Mouse (Mus musculus): ENCODE results near the gene Coasy.

The Coasy gene

DNA sequence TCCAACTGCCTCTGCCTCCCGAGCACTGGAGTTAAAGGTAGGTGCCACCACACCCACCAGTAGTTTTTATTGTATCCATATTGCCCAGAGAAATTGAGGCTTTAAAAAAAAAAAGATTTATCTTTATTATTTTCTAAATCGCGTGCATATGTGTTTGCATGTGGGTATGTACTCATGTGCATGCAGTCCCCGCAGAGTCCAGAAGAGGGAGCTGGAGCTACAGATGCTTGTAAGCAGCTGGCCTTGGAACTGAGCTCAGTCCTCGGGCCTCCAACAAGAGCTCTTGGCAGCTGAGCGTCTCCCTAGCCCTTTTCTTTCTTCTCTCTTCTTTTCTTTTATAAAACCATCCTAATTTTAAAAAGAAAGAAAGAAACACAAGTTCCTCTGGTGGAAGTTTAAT lies 49.3 kb downstream of the Coasy start:
- DNase-seq (ENCODE audit: low read depth, low spot score), result peak; percentile 41

DNA sequence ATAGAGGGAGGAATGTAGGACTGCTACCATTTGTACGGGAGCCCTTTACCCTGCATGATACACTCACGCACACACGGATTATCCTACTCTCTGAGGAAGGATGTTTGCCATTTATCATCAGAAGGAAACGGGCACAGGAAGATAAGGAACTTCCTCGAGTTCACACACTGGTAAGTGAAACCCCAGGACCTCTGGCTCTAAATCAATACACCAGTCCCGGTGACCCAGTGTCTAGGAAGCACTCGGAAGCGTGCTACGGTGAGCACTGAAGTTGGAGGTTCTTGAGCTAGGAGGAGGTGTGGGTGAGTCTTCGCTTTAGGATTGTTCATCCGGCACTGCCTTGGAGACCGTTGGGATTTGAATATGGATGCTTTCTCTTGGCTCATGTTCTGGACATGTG lies 50.7 kb downstream of the Coasy start:
- DNase-seq (ENCODE audit: low read depth, low spot score), result no peak

DNA sequence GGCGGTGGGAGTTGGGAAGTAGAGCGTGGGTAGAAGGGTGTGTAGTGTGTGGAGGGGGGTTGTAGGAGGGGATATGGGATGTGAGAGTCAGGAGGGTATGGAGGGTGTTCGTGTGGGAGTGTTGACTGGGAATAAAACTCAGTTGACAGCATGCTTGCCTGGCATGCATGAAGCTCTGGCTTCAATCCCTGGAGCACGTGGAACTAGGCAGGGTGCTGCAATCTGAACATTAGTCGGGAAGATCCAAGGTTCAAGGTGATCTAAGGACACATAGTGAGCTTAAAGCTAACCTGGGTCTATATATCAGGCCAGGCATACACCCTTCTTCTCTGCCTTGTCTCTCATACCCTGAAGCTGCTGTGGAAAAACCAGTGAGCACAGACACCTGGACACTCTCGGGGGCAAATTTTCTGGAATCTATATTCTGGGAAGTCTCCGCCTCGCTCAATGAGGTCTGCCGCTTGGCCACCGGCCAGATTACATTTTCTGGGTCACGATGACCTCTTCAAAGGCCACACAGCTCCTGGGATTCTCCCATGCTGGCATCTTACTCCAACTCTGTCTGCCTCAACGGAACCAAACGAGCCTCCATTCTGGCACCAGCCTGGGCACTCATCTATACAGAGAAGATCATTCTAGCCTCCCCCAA lies 52.0 kb downstream of the Coasy start:
- DNase-seq (ENCODE audit: low read depth, low spot score), result no peak
